Mouse (Mus musculus) testis, adult 2 months (tissue): Measurements from ENCODE around the gene Hes3.

Experiments
- CTCF ChIP-seq: fragments of 200-500 bp; IDR thresholded peaks from 2 replicates; pipeline ENCODE4 v1.5.1; 2012; ENCODE audit warnings: low read depth, mild to moderate bottlenecking, inconsistent platforms, low read length, moderate library complexity; ENCODE audit not compliant: control insufficient read depth, insufficient read depth, insufficient replicate concordance
- POLR2A ChIP-seq: fragments of 200-500 bp; IDR thresholded peaks from 2 replicates; pipeline ENCODE4 v1.6.1; 2012; ENCODE audit warnings: low read depth, mild to moderate bottlenecking, inconsistent platforms, low read length, moderate library complexity; ENCODE audit not compliant: control insufficient read depth

GRCm38 (mm10) chr4:152315498-152316213, 24.2 kb upstream of the Hes3 start:
- TF ChIP-seq CTCF (no peak), POLR2A (no peak)
